Mouse (Mus musculus): ENCODE measurements around the gene Agbl4. TPM values are rescaled to one million over a fixed set of nuclear protein-coding genes. Genes with fewer than 3 reads are reported as not detected.

Gene Agbl4
- polyA plus RNA-seq, 1 experiment = 13.1 TPM

DNA sequence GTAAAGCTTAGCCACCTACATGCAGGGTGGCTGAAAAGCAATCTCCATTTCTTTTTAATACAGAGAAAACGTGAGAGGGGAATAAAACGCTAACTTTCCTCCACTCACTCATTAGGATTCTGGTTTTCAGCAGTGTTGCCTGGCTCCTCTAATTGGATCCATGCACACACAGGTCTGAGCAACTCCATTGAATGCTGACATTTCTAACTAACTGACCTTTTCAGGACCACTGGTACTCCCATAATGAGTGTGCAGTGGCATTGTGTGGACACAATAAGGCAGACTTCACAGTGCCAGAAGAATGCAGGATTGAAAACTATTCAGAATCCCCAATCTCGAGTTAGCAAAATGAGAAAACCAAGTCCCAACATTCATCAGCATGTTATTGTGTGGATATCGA, 952.5 kb downstream of the Agbl4 start:
- Histone ChIP-seq H3K27ac (ENCODE audit: insufficient read depth, low read length) (no peak overlapping the region), H3K4me3 (ENCODE audit: insufficient read depth, low read length) (no peak overlapping the region), H3K4me1 (ENCODE audit: control insufficient read depth, insufficient read depth, low read length) (no peaks in the 10 kb centered on the region)
- TF ChIP-seq CTCF (IDR thresholded peaks at IDR 0.05; ENCODE audit: extremely low read depth, insufficient read depth, low read length) (no peak), POLR2A (IDR thresholded peaks at IDR 0.05; ENCODE audit: extremely low read depth, insufficient read depth, low read length) (no peak)

DNA sequence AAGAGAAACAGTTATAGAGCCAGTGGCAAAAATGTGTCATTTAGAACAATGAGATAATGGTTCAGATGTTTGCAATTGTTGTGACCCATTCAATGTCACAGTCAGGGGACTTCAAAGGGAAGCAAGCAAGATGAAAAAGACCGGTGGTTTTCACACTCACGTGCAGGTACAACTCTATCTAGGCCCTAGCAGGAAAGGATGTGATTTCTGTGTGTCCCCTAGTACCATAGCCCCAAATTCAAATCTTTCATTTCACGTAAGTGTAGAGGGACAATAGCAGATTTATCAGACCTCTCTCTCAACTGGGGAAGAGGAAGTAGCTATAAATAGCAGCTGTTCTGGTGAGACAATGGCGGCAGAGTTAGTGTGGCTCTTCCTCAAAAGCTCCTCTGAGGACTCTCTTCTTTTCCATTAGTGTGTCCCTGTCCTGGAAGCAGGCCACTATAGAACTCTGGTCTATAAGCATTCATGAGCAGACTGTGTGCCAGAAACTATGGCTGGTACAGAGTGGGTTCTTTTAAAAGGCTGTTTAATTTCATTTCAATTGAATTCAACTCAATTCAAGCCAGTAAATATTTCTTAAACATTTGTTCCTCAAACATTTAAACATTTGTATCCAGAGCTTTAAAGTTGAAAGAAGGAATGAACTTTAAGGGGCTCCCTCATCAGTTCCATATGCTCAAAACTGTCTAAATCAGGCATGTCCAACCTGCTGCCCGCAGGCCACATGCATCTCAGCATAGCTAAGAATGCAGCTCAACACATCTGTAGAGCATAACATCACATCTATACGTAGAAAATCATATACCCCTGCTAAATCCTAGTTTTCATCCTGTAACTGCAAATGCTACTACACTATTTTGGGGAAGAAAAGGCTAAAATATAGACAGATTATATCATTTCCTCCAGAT, 953.4 kb downstream of the Agbl4 start:
- Histone ChIP-seq H3K27ac (ENCODE audit: insufficient read depth, low read length) (no peak overlapping the region), H3K4me1 (ENCODE audit: control insufficient read depth, insufficient read depth, low read length) (no peaks in the 10 kb centered on the region), H3K4me3 (ENCODE audit: insufficient read depth, low read length) (no peak overlapping the region)
- TF ChIP-seq CTCF (IDR thresholded peaks at IDR 0.05; ENCODE audit: extremely low read depth, insufficient read depth, low read length) (no peak), POLR2A (IDR thresholded peaks at IDR 0.05; ENCODE audit: extremely low read depth, insufficient read depth, low read length) (no peak)

DNA sequence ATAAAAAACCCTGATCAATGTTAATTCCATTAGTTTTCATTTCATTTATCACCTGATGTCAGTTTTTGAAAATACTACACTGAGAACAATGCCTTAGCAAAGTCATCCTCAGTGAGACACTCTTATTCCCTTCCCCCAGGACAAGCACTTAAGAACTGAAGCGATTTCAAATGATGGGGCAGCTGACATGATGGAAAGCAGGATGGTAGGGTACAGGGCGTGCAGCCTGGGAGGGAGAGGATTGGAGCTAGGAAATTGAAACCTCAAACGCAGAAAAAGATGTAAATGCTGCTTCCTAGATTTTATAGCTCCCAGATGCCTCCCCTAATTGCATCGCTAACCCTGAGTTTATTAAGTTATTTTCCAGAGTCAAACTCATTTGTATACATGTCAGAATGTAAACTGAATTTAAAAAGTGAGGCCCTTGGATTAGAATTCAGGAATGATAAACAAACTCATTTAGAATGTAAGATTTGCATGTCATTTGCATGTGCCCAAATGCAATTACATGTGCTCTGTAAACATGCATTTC, 959.2 kb downstream of the Agbl4 start:
- Histone ChIP-seq H3K4me3 (ENCODE audit: insufficient read depth, low read length) (no peak overlapping the region), H3K27ac (ENCODE audit: insufficient read depth, low read length) (no peak overlapping the region)

DNA sequence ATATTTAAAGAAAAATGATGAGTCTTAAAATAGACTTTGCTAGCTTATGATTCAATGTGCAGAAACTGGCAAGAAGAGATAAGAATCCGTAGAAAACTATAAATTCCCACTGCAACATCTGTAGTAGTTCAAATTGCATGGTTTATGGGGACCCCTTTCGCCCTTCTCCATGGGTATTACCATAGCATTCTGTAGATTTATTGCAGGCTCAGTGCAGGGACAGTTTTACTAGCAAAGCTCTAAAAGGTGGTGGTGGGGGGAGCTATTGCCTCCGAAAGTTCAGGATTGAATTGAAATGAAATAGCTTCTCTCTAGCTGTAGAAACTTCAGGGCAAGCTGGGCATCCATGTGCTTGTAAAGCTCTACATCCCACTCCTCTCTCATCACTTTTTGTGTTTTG, 959.7 kb downstream of the Agbl4 start:
- H3K27ac ChIP-seq (ENCODE audit: insufficient read depth, low read length) = no peak overlapping the region
- no peak for TF ChIP-seq CTCF (IDR thresholded peaks at IDR 0.05; ENCODE audit: extremely low read depth, insufficient read depth, low read length)
- no peak for TF ChIP-seq POLR2A (IDR thresholded peaks at IDR 0.05; ENCODE audit: extremely low read depth, insufficient read depth, low read length)
- no peak overlapping the region for H3K4me3 ChIP-seq (ENCODE audit: insufficient read depth, low read length)
- no peaks in the 10 kb centered on the region for H3K4me1 ChIP-seq (ENCODE audit: control insufficient read depth, insufficient read depth, low read length)

More for the DNA sequence above, 959.2 kb downstream of the Agbl4 start:
- H3K4me1 ChIP-seq (ENCODE audit: control insufficient read depth, insufficient read depth, low read length) = no peaks in the 10 kb centered on the region
- no peak for TF ChIP-seq POLR2A (IDR thresholded peaks at IDR 0.05; ENCODE audit: extremely low read depth, insufficient read depth, low read length)
- TF ChIP-seq CTCF (IDR thresholded peaks at IDR 0.05; ENCODE audit: extremely low read depth, insufficient read depth, low read length) = no peak

DNA sequence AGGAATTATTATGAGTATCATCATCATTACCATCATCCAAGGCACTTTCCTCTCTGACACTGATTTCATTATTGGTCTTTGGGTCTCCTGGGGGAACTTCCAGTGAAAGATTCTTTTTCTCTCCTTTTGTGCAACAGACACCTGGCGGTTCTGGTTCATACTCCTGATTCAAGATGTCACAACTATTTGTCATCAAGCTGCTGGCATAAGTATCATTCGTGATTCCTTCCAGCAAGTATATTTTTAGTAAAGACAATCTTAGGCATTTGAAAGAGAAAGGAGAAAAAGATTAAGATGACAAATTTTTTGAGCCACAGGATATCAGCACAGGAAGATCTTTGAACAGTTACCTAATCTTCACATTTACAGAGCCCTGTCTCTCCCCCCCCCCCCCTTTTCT, 966.7 kb downstream of the Agbl4 start:
- no peak overlapping the region for H3K27ac ChIP-seq (ENCODE audit: insufficient read depth, low read length)
- TF ChIP-seq CTCF (IDR thresholded peaks at IDR 0.05; ENCODE audit: extremely low read depth, insufficient read depth, low read length) = no peak
- no peak for TF ChIP-seq POLR2A (IDR thresholded peaks at IDR 0.05; ENCODE audit: extremely low read depth, insufficient read depth, low read length)
- no peak overlapping the region for H3K4me3 ChIP-seq (ENCODE audit: insufficient read depth, low read length)
- H3K4me1 ChIP-seq (ENCODE audit: control insufficient read depth, insufficient read depth, low read length) = peaks cover 2% of the 10 kb centered on the region; the same call in 1 of the 2 replicates

DNA sequence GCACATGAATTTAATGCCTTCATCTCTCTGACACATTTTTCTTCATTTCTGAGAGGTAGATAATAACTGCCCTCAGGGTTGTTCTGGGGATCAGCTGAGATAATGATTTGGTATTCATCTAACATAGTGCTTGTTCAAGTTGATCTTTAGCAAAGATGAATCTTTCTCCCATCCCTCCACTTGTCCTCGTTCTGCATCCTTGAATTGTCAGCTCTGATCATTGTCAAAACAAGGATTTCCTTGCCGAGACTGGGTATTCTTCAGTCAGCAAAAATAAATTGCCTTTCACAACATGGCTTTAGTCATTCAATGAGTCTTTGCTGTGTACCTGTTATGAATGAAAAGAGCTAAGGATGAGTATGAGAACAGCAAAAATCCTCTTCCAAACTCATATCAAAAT, 970.3 kb downstream of the Agbl4 start:
- TF ChIP-seq CTCF (IDR thresholded peaks at IDR 0.05; ENCODE audit: extremely low read depth, insufficient read depth, low read length) = no peak
- no peak for TF ChIP-seq POLR2A (IDR thresholded peaks at IDR 0.05; ENCODE audit: extremely low read depth, insufficient read depth, low read length)
- Histone ChIP-seq H3K27ac (ENCODE audit: insufficient read depth, low read length) (no peak overlapping the region), H3K4me3 (ENCODE audit: insufficient read depth, low read length) (no peak overlapping the region), H3K4me1 (ENCODE audit: control insufficient read depth, insufficient read depth, low read length) (peaks cover 2% of the 10 kb centered on the region; the same call in 1 of the 2 replicates)

DNA sequence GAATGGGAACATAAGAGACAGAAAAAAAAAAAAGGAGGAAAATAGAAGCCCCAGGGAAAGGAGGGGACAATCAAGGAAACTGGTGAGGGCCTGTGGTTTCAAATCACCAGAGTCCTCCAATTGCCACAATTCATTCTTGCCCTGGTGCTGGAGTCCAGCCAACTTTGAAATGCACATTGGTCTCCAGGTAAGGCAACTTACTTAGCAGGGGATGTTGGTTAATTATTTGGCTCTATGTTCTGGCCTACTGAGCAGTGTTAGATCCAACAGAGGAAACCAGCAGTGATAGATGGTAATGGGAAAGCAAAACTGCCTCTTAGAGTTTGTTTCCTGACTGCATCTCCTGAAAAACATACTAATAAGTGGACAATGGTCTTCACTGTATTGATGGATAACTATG, 979.7 kb downstream of the Agbl4 start:
- H3K4me3 ChIP-seq (ENCODE audit: insufficient read depth, low read length) = no peak overlapping the region
- no peak for TF ChIP-seq CTCF (IDR thresholded peaks at IDR 0.05; ENCODE audit: extremely low read depth, insufficient read depth, low read length)
- no peak for TF ChIP-seq POLR2A (IDR thresholded peaks at IDR 0.05; ENCODE audit: extremely low read depth, insufficient read depth, low read length)
- no peak overlapping the region for H3K27ac ChIP-seq (ENCODE audit: insufficient read depth, low read length)
- H3K4me1 ChIP-seq (ENCODE audit: control insufficient read depth, insufficient read depth, low read length) = no peaks in the 10 kb centered on the region

DNA sequence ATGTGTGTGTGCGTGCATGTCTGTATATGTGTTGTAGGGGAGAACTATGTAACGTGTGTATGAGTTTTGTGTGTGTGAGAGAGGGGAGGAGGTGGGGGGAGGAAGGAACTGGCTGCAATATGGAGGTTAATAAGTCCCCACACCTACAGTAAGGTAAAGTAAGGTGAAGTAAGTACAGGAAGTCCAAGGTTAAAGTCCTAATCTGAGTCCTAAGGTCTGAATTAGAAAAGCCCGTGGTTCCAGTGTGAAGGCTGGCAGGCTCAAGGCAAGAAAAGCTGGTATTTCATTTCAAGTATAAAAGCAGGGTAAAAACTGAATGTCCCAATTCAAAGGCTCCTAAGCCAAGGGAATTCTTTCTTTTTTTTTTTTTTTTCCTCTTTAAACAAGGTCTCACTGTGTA, 980.6 kb downstream of the Agbl4 start:
- no peak for TF ChIP-seq CTCF (IDR thresholded peaks at IDR 0.05; ENCODE audit: extremely low read depth, insufficient read depth, low read length)
- TF ChIP-seq POLR2A (IDR thresholded peaks at IDR 0.05; ENCODE audit: extremely low read depth, insufficient read depth, low read length) = no peak
- Histone ChIP-seq H3K4me1 (ENCODE audit: control insufficient read depth, insufficient read depth, low read length) (no peaks in the 10 kb centered on the region), H3K4me3 (ENCODE audit: insufficient read depth, low read length) (no peak overlapping the region), H3K27ac (ENCODE audit: insufficient read depth, low read length) (no peak overlapping the region)

DNA sequence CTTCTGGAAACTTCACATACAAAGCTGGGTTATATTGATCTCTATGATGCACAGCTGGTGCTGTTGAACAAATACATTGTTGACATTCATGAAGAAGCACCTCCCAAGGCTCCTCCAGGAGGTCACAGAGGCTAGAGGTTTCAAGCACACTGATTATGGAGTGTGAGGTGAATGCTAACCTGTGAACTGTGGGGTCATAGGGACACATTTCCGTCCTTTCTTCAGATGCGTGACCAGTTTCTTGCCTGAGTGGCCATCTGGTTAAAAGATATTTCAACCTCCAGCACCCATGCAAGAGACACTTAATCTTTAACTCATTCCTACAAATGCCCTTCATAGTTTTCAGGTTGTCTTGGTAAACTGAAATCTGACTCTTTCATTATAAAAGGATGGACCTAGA, 985.6 kb downstream of the Agbl4 start:
- no peak overlapping the region for H3K4me3 ChIP-seq (ENCODE audit: insufficient read depth, low read length)
- H3K27ac ChIP-seq (ENCODE audit: insufficient read depth, low read length) = no peak overlapping the region
- no peak for TF ChIP-seq POLR2A (IDR thresholded peaks at IDR 0.05; ENCODE audit: extremely low read depth, insufficient read depth, low read length)
- TF ChIP-seq CTCF (IDR thresholded peaks at IDR 0.05; ENCODE audit: extremely low read depth, insufficient read depth, low read length) = no peak
- H3K4me1 ChIP-seq (ENCODE audit: control insufficient read depth, insufficient read depth, low read length) = no peaks in the 10 kb centered on the region

DNA sequence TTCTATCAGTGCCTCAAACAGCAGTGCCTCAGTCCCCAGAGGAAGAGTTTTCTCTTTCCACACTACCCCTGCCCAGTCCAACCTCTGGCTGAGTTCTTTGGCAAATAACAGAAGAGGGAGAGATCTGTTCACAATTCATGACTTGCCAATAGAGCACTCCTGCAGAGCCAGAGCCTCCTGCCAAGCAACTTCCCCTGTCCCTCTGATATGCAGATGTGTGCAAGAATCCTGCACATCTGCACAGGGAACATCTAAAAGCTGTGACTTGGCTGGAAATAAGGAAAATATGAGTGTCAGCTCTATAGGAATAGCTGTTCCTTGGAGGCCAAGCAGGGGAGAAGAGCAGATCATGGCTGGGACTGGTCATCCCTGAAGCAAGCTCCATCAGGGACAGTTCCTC, 993.3 kb downstream of the Agbl4 start:
- no peak overlapping the region for H3K27ac ChIP-seq (ENCODE audit: insufficient read depth, low read length)
- TF ChIP-seq CTCF (IDR thresholded peaks at IDR 0.05; ENCODE audit: extremely low read depth, insufficient read depth, low read length) (no peak), POLR2A (IDR thresholded peaks at IDR 0.05; ENCODE audit: extremely low read depth, insufficient read depth, low read length) (no peak)
- no peak overlapping the region for H3K4me3 ChIP-seq (ENCODE audit: insufficient read depth, low read length)
- no peaks in the 10 kb centered on the region for H3K4me1 ChIP-seq (ENCODE audit: control insufficient read depth, insufficient read depth, low read length)

Data from cortical plate, adult 2 months (tissue).